Mouse (Mus musculus) CD4-positive, CD25-positive, alpha-beta regulatory T cell, adult 2 months (primary cell): ENCODE data around the gene Cyct.

Experiments
- DNase-seq: peaks from one replicate; pipeline ENCODE4 v3.0.0-alpha.2; 2012; ENCODE audit warnings: low read depth, low spot score

The Cyct gene

GRCm38 (mm10) chr2:76360226-76360625 is at the start of gene Cyct:
Gene Cyct (minus strand): TSS chr2:76360450.
- no peak for DNase-seq

GRCm38 (mm10) chr2:76409986-76410385 is 49.7 kb upstream of the Cyct start:
- no peak for DNase-seq

GRCm38 (mm10) chr2:76409526-76409925 is 49.3 kb upstream of the Cyct start:
- DNase-seq, result no peak

- DNase-seq, result peak; percentile 35
Measured at GRCm38 (mm10) chr2:76406937-76407441, 46.7 kb upstream of the Cyct start.

- peak; percentile 44 for DNase-seq
Measured at GRCm38 (mm10) chr2:76406151-76406936, 46.1 kb upstream of the Cyct start, which contains the start of gene Osbpl6. Gene Osbpl6 (plus strand): TSS chr2:76406508.

GRCm38 (mm10) chr2:76405596-76406150 is 45.4 kb upstream of the Cyct start:
- peak; percentile 10 for DNase-seq

GRCm38 (mm10) chr2:76400178-76400577 is 39.9 kb upstream of the Cyct start:
- DNase-seq, result no peak

- no peak for DNase-seq
Measured at GRCm38 (mm10) chr2:76386531-76386930, 26.3 kb upstream of the Cyct start.

- no peak for DNase-seq
Measured at GRCm38 (mm10) chr2:76378646-76379045, 18.4 kb upstream of the Cyct start.

GRCm38 (mm10) chr2:76374544-76375206 is 14.4 kb upstream of the Cyct start:
- DNase-seq, result peak; percentile 59

GRCm38 (mm10) chr2:76372244-76372643 is 12.0 kb upstream of the Cyct start:
- DNase-seq, result no peak

GRCm38 (mm10) chr2:76370656-76370922 is 10.3 kb upstream of the Cyct start:
- no peak for DNase-seq

- DNase-seq, result peak; percentile 94
Measured at GRCm38 (mm10) chr2:76369821-76370655, 9.8 kb upstream of the Cyct start, which contains the start of gene Rbm45. Gene Rbm45 (plus strand): TSS chr2:76369984.

GRCm38 (mm10) chr2:76368861-76369660 is 8.8 kb upstream of the Cyct start:
- DNase-seq, result peak; percentile 38

GRCm38 (mm10) chr2:76367188-76367922 is 7.1 kb upstream of the Cyct start:
- peak; percentile 91 for DNase-seq

GRCm38 (mm10) chr2:76365811-76366210 is 5.6 kb upstream of the Cyct start:
- no peak for DNase-seq

GRCm38 (mm10) chr2:76362111-76362510 is 1.9 kb upstream of the Cyct start:
- peak; percentile 26 for DNase-seq

- no peak for DNase-seq
Measured at GRCm38 (mm10) chr2:76347839-76348238, 12.4 kb downstream of the Cyct start.

GRCm38 (mm10) chr2:76342146-76342545 is 18.1 kb downstream of the Cyct start:
- DNase-seq, result no peak
